Mouse (Mus musculus) liver, embryonic 16.5 days (tissue): ENCODE results near the gene Sept12. TPM values are rescaled to one million over a fixed set of nuclear protein-coding genes. Genes with fewer than 3 reads are reported as not detected.

Experiments used
- ATAC-seq: fragments of 200-750 bp; cut with Nextera tagmentation; 2 replicates; pipeline ENCODE4 v1.8.0; 2017; ENCODE audit warnings: low read depth, mild to moderate bottlenecking, moderate number of reproducible peaks, moderate library complexity
- H3K27ac ChIP-seq: fragments of 300-500 bp; sonication (generic); 2 replicates; pipeline ENCODE4 v1.5.1; 2014; ENCODE audit warnings: mild to moderate bottlenecking, low read length
- H3K27me3 ChIP-seq: fragments of 300-500 bp; sonication (generic); 2 replicates; pipeline ENCODE4 v1.6.1; 2014; ENCODE audit warnings: low read depth, low read length, mixed read lengths; ENCODE audit not compliant: control insufficient read depth, insufficient read depth
- H3K36me3 ChIP-seq: fragments of 300-500 bp; sonication (generic); 2 replicates; pipeline ENCODE4 v1.6.1; 2014; ENCODE audit warnings: mild to moderate bottlenecking; ENCODE audit not compliant: control insufficient read depth, insufficient read depth
- H3K4me1 ChIP-seq: fragments of 300-500 bp; sonication (generic); 2 replicates; pipeline ENCODE4 v1.6.1; 2014; ENCODE audit warnings: low read depth, low read length, mixed read lengths; ENCODE audit not compliant: control insufficient read depth
- H3K4me2 ChIP-seq: fragments of 300-500 bp; sonication (generic); 2 replicates; pipeline ENCODE4 v1.6.1; 2014; ENCODE audit warnings: low read depth, low read length, mixed read lengths
- H3K4me3 ChIP-seq: fragments of 300-500 bp; sonication (generic); 2 replicates; pipeline ENCODE4 v1.5.1; 2014; ENCODE audit warnings: low read depth, mild to moderate bottlenecking, low read length
- H3K9ac ChIP-seq: fragments of 300-500 bp; sonication (generic); 2 replicates; pipeline ENCODE4 v1.6.1; 2014; ENCODE audit warnings: low read depth, low read length
- H3K9me3 ChIP-seq: fragments of 300-500 bp; sonication (generic); replicated peaks from 2 replicates; pipeline ENCODE4 v1.6.1; 2016; ENCODE audit warnings: low read length; ENCODE audit not compliant: control insufficient read depth
- WGBS: fragments of 180-500 bp; shearing (Covaris S2); extraction: QIAGEN DNeasy Blood & Tissue Kit; methylation state at CpG from one replicate; pipeline ENCODE4 v1.1.7; 2014; ENCODE audit not compliant: insufficient replicate concordance; 5-methylcytosine and 5-hydroxymethylcytosine counted together
- polyA plus RNA-seq: library from polyadenylated mRNA; unstranded; fragments of >200 nt; fragmentation: Nextera tagmentation; extraction: Ambion mirVana; gene quantifications from 2 replicates; pipeline ENCODE4 v1.2.1, GENCODE M21; 2015

The Sept12 gene
- polyA plus RNA-seq, 1 experiment from 2014 or later, result not detected

DNA sequence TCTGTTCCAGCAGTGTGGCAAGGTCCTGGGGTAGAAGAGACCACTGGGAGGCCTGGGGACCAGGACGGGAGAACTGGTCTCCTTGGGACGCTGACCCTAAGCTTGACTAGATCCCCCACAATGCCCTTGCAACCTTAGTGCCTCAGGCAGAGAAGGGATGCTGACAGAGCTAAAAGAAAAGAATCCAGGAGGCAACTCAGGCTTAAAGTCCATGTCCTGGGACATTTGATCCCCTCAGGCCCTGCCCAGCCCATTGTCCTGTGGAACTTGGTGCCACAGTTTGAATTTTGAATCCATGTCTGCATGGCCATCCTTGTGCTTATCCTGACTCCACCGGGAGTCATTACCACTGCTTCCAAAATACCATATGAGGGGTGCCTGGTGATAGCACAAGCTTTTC is 51.5 kb downstream of the Sept12 start:
- ATAC-seq, result no peak
- H3K4me2 ChIP-seq, result peak overlapping the region; percentile 4; the same call in 1 of the 2 replicates
- no peaks in the 10 kb centered on the region for H3K9me3 ChIP-seq
- 68% methylated on average over 3 of the region's 3 CpGs for WGBS
- peaks cover 28% of the 10 kb centered on the region for H3K36me3 ChIP-seq
- no peak overlapping the region for H3K27ac ChIP-seq
- no peaks in the 10 kb centered on the region for H3K27me3 ChIP-seq
- H3K4me3 ChIP-seq, result peak overlapping the region; percentile 30; the same call in 1 of the 2 replicates
- H3K4me1 ChIP-seq, result no peaks in the 10 kb centered on the region; the same call in 1 of the 2 replicates
- no peak overlapping the region for H3K9ac ChIP-seq

- no peaks in the 10 kb centered on the region; the same call in 1 of the 2 replicates for H3K4me1 ChIP-seq
- H3K27ac ChIP-seq, result 0 out of 2 replicates have a peak overlapping the region, but pooled peaks have one; percentile 20
- ATAC-seq, result peak; percentile 59
- H3K36me3 ChIP-seq, result peaks cover 26% of the 10 kb centered on the region
- H3K9ac ChIP-seq, result no peak overlapping the region
- no peak overlapping the region for H3K4me2 ChIP-seq
- no peak overlapping the region for H3K4me3 ChIP-seq
- 56% methylated on average over 4 of the region's 4 CpGs for WGBS
- no peaks in the 10 kb centered on the region for H3K9me3 ChIP-seq
- no peaks in the 10 kb centered on the region for H3K27me3 ChIP-seq
Observed at GRCm38 (mm10) chr16:4945415-4945814, 52.2 kb downstream of the Sept12 start.

- H3K4me1 ChIP-seq, result peaks cover 5% of the 10 kb centered on the region
- no peak overlapping the region for H3K4me3 ChIP-seq
- H3K9ac ChIP-seq, result no peak overlapping the region
- H3K4me2 ChIP-seq, result no peak overlapping the region
- WGBS, result 77% methylated on average over 3 of the region's 3 CpGs
- no peaks in the 10 kb centered on the region for H3K9me3 ChIP-seq
- no peaks in the 10 kb centered on the region for H3K27me3 ChIP-seq
- no peak overlapping the region for H3K27ac ChIP-seq
- H3K36me3 ChIP-seq, result peaks cover 19% of the 10 kb centered on the region
- ATAC-seq, result no peak
Observed at GRCm38 (mm10) chr16:4943431-4943830, 54.2 kb downstream of the Sept12 start.

GRCm38 (mm10) chr16:4942868-4943267 is 54.8 kb downstream of the Sept12 start:
- no peak overlapping the region for H3K27ac ChIP-seq
- peaks cover 7% of the 10 kb centered on the region for H3K4me1 ChIP-seq
- 76% methylated on average over 8 of the region's 8 CpGs for WGBS
- no peak overlapping the region for H3K4me3 ChIP-seq
- no peak for ATAC-seq
- no peaks in the 10 kb centered on the region for H3K9me3 ChIP-seq
- no peak overlapping the region for H3K4me2 ChIP-seq
- H3K36me3 ChIP-seq, result peaks cover 19% of the 10 kb centered on the region
- H3K9ac ChIP-seq, result no peak overlapping the region
- H3K27me3 ChIP-seq, result no peaks in the 10 kb centered on the region

DNA sequence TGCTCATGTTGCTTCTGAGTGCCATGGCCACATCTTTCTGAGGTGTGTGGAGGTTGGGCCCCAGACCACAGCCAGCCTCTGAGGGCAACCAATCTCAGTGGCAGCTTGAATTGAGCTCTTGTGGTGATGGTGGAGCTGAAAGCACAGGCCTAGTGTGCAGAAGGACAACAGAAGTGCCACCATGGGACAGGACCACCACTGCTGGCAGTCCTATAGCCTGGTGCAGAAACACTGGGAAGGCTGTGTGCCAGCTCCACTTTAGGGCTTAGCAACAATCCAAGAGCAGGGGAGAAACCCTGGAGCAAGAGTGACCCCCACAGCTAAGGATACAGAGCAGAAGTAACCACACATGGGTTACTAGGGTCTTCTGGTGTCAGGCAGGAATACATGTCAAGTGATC is 56.6 kb downstream of the Sept12 start:
- no peak overlapping the region for H3K9ac ChIP-seq
- H3K9me3 ChIP-seq, result no peaks in the 10 kb centered on the region
- H3K4me3 ChIP-seq, result no peak overlapping the region
- H3K27me3 ChIP-seq, result no peaks in the 10 kb centered on the region
- peaks cover 19% of the 10 kb centered on the region for H3K36me3 ChIP-seq
- no peak overlapping the region for H3K27ac ChIP-seq
- H3K4me2 ChIP-seq, result no peak overlapping the region
- H3K4me1 ChIP-seq, result peaks cover 7% of the 10 kb centered on the region
- ATAC-seq, result no peak

DNA sequence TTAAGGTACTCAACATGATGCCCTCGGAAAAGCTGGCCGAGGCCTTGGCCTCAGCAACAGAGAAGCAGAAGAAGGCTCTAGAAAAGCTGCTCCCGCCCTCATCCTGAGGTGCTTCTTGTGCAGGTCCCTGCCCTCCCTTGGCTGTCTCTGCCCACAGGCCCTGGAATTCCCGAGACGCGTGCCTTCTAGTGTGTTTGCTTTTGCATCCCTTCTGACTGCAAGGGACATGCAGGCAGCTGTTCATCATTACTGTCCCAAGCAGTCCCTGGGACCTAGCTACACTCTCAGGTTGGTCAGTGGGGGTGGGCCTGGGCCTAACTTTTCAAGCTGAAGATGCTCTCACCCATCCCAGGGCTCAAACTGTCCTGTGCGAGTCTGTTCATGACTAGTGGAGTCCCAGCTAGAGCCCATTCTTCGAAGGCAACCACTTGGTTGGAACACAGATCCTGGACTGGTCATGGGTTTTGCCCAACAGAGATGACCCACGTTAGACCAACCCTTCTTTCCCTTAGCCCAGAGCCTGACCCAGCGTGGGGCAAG is 57.3 kb downstream of the Sept12 start:
- Histone ChIP-seq H3K27ac (no peak overlapping the region), H3K9me3 (no peaks in the 10 kb centered on the region), H3K4me1 (peaks cover 7% of the 10 kb centered on the region), H3K4me3 (no peak overlapping the region), H3K4me2 (no peak overlapping the region), H3K9ac (no peak overlapping the region), H3K36me3 (peaks cover 19% of the 10 kb centered on the region), H3K27me3 (no peaks in the 10 kb centered on the region)
- no peak for ATAC-seq
- 80% methylated on average over 10 of the region's 10 CpGs for WGBS

DNA sequence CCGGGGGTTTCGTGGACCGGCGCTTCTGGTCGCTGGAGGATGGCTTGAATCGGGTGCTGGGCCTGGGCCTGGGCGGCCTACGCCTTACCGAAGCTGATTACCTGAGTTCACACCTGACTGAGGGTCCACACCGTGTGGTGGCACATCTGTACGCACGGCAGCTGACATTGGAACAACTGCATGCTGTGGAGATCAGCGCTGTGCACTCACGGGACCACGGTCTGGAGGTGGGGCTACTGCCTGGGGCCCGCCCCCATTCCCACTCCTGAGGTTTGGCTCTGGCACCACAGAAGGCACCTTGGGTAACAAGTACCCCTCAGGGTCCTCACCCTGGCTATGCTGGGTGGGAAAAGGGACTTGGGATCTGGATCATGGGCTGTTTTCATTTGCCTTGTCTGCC is 58.2 kb downstream of the Sept12 start:
- Histone ChIP-seq H3K4me3 (peak overlapping the region; percentile 83), H3K27ac (peak overlapping the region; percentile 81), H3K9me3 (no peaks in the 10 kb centered on the region), H3K36me3 (peaks cover 19% of the 10 kb centered on the region), H3K27me3 (no peaks in the 10 kb centered on the region), H3K4me1 (peaks cover 7% of the 10 kb centered on the region), H3K4me2 (peak overlapping the region; percentile 94), H3K9ac (peak overlapping the region; percentile 83)
- whole genome bisulfite sequencing, result 2% methylated on average over 16 of the region's 16 CpGs
- peak; percentile 58 for ATAC-seq

GRCm38 (mm10) chr16:4938989-4939388 is 58.7 kb downstream of the Sept12 start:
- ATAC-seq, result peak; percentile 91
- peaks cover 7% of the 10 kb centered on the region for H3K4me1 ChIP-seq
- under 1% methylated on average over 28 of the region's 28 CpGs for WGBS
- H3K9ac ChIP-seq, result peak overlapping the region; percentile 83
- no peaks in the 10 kb centered on the region for H3K9me3 ChIP-seq
- H3K27me3 ChIP-seq, result no peaks in the 10 kb centered on the region
- H3K36me3 ChIP-seq, result peaks cover 18% of the 10 kb centered on the region
- peak overlapping the region; percentile 94 for H3K4me2 ChIP-seq
- peak overlapping the region; percentile 81 for H3K27ac ChIP-seq
- peak overlapping the region; percentile 83 for H3K4me3 ChIP-seq

- H3K4me1 ChIP-seq, result peaks cover 7% of the 10 kb centered on the region
- no peak for ATAC-seq
- peak within 1 kb of the TSS; percentile 94 for H3K4me2 ChIP-seq
- H3K9me3 ChIP-seq, result no peaks in the 10 kb centered on the region
- 8% methylated on average over 2 of the region's 2 CpGs for WGBS
- H3K4me3 ChIP-seq, result peak within 1 kb of the TSS; percentile 83
- H3K27me3 ChIP-seq, result no peaks in the 10 kb centered on the region
- H3K36me3 ChIP-seq, result peaks cover 19% of the 10 kb centered on the region
- peak within 1 kb of the TSS; percentile 81 for H3K27ac ChIP-seq
- peak within 1 kb of the TSS; percentile 83 for H3K9ac ChIP-seq
Observed at GRCm38 (mm10) chr16:4938461-4938860, 59.2 kb downstream of the Sept12 start, which contains the start of gene Nudt16l1. TSS of gene Nudt16l1 (plus strand) at chr16:4938761.
